7 mouse cellular contexts compared by ENCODE assay signal in genomic region chr12:69485652-69486651, GRCm38 (mm10).
DNase-seq lines count a peak whose midpoint lies in the region; ATAC-seq lines count a peak whose summit lies in the region.

No protein-coding gene starts in this region.

- H3K4me3 ChIP-seq in forebrain, embryonic 15.5 days = 0 out of 2 replicates have a peak overlapping the region, but pooled peaks have one; percentile 3
- peak overlapping the region; percentile 11; the same call in 1 of the 2 replicates for H3K4me3 ChIP-seq in hindbrain, embryonic 13.5 days
- H3K4me3 ChIP-seq in limb, embryonic 13.5 days = no peak overlapping the region
- H3K4me3 ChIP-seq in midbrain, embryonic 16.5 days (ENCODE audit: low read depth, low read length) = no peak overlapping the region

- ATAC-seq in forebrain, embryonic 15.5 days (replicated peaks) = peak; percentile 80
- ATAC-seq in hindbrain, embryonic 13.5 days (ENCODE audit: low FRiP score) = peak; percentile 77
- ATAC-seq in limb, embryonic 13.5 days (ENCODE audit: low FRiP score, low read depth) = no peak
- peak; percentile 82 for ATAC-seq in midbrain, embryonic 16.5 days

- 35% methylated on average over 14 of the region's 14 CpGs for WGBS in forebrain, embryonic 15.5 days
- WGBS in hindbrain, embryonic 13.5 days = 24% methylated on average over 14 of the region's 14 CpGs
- 39% methylated on average over 14 of the region's 14 CpGs for WGBS in limb, embryonic 13.5 days
- 28% methylated on average over 14 of the region's 14 CpGs for WGBS in midbrain, embryonic 16.5 days

- H3K27ac ChIP-seq in forebrain, embryonic 15.5 days (replicated peaks) = no peak overlapping the region
- H3K27ac ChIP-seq in hindbrain, embryonic 13.5 days = no peak overlapping the region
- no peak overlapping the region for H3K27ac ChIP-seq in limb, embryonic 13.5 days
- H3K27ac ChIP-seq in midbrain, embryonic 16.5 days (ENCODE audit: low read length) = peak overlapping the region; percentile 53

- H3K9ac ChIP-seq in forebrain, embryonic 15.5 days (replicated peaks) = no peak overlapping the region
- peak overlapping the region; percentile 29; the same call in 1 of the 2 replicates for H3K9ac ChIP-seq in hindbrain, embryonic 13.5 days
- no peak overlapping the region for H3K9ac ChIP-seq in limb, embryonic 13.5 days
- peak overlapping the region; percentile 11; the same call in 1 of the 2 replicates for H3K9ac ChIP-seq in midbrain, embryonic 16.5 days (ENCODE audit: low read depth, low read length)

- peak; percentile 48 to 53 for DNase-seq in CD8-positive naive resting alpha-beta T cell, adult 2 months (ENCODE audit: low read depth in 2 of 2, low spot score in 2 of 2)
- DNase-seq in T-cell, adult 2 months (ENCODE audit: low spot score) = peak; percentile 75
- peak; percentile 64 for DNase-seq in thymus, postnatal 0 days (ENCODE audit: low spot score)

- H3K9me3 ChIP-seq in forebrain, embryonic 15.5 days = no peaks in the 10 kb centered on the region
- H3K9me3 ChIP-seq in hindbrain, embryonic 13.5 days = no peaks in the 10 kb centered on the region
- 0 out of 2 replicates have a peak, but pooled peaks cover 3% of the 10 kb centered on the region for H3K9me3 ChIP-seq in limb, embryonic 13.5 days
- no peaks in the 10 kb centered on the region for H3K9me3 ChIP-seq in midbrain, embryonic 16.5 days (replicated peaks; ENCODE audit: control insufficient read depth, low read length, poor library complexity, severe bottlenecking)

- H3K36me3 ChIP-seq in forebrain, embryonic 15.5 days = no peaks in the 10 kb centered on the region
- no peaks in the 10 kb centered on the region for H3K36me3 ChIP-seq in hindbrain, embryonic 13.5 days
- H3K36me3 ChIP-seq in limb, embryonic 13.5 days = no peaks in the 10 kb centered on the region
- H3K36me3 ChIP-seq in midbrain, embryonic 16.5 days (ENCODE audit: control insufficient read depth, insufficient read depth, low read length) = no peaks in the 10 kb centered on the region

- no peaks in the 10 kb centered on the region for H3K27me3 ChIP-seq in forebrain, embryonic 15.5 days
- 0 out of 2 replicates have a peak, but pooled peaks cover 2% of the 10 kb centered on the region for H3K27me3 ChIP-seq in hindbrain, embryonic 13.5 days
- no peaks in the 10 kb centered on the region for H3K27me3 ChIP-seq in limb, embryonic 13.5 days
- H3K27me3 ChIP-seq in midbrain, embryonic 16.5 days (ENCODE audit: control insufficient read depth, insufficient read depth, low read depth, low read length) = no peaks in the 10 kb centered on the region

- peak overlapping the region; percentile 26 for H3K4me2 ChIP-seq in forebrain, embryonic 15.5 days (replicated peaks)
- peak overlapping the region; percentile 40 for H3K4me2 ChIP-seq in hindbrain, embryonic 13.5 days
- peak overlapping the region; percentile 30; the same call in 1 of the 2 replicates for H3K4me2 ChIP-seq in limb, embryonic 13.5 days (replicated peaks)
- H3K4me2 ChIP-seq in midbrain, embryonic 16.5 days (ENCODE audit: low read length) = peak overlapping the region; percentile 34

- peaks cover 8% of the 10 kb centered on the region for H3K4me1 ChIP-seq in forebrain, embryonic 15.5 days
- H3K4me1 ChIP-seq in hindbrain, embryonic 13.5 days (replicated peaks) = peaks cover 9% of the 10 kb centered on the region
- H3K4me1 ChIP-seq in limb, embryonic 13.5 days = peaks cover 22% of the 10 kb centered on the region
- peaks cover 6% of the 10 kb centered on the region for H3K4me1 ChIP-seq in midbrain, embryonic 16.5 days (ENCODE audit: control insufficient read depth, insufficient read depth, low read length)

Comparison
In these comparisons a context has a peak if more than half of its experiments do, and no peak if none do; other contexts are left out.
1. H3K4me3 ChIP-seq: peak in forebrain, embryonic 15.5 days (single experiment) and hindbrain, embryonic 13.5 days (single experiment); none in limb, embryonic 13.5 days (single experiment) and midbrain, embryonic 16.5 days (single experiment).
2. H3K9ac ChIP-seq: peak in hindbrain, embryonic 13.5 days (single experiment) and midbrain, embryonic 16.5 days (single experiment); none in forebrain, embryonic 15.5 days (single experiment) and limb, embryonic 13.5 days (single experiment).
3. Peak in every context shown above with its lines, with median percentiles within 50 percentile points of each other: DNase-seq and H3K4me2 ChIP-seq.